Mouse (Mus musculus): ENCODE measurements at regions not wholly inside any gene's neighbourhood (a gene's known extent, or its start where the extent isn't known, plus 50 kb on each side); places are given as distances from the start of the nearest gene placed in this dataset.
"Not testable (repeated sequence)": the region's sequence is repeated elsewhere in the genome, so short reads cannot be mapped to it uniquely, and the experiment has no call there.

DNA sequence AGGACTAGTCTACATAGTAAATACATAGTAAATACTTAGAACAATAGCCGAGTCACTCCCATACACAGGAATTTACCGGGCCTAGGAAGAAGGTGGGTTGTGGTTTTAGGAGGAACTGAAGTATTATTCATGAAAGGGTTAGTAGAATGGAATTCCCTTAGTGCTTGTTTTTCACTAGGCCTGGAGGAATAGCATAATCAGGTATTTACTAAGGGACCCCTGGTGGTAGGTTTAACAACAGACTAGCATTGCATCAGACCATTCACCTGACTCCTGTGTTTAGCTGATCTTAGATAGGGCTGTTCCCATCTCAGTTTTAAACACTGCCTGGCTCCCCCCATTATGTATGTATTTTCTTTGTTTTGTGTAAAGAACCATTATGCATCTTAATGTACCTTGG is 339.0 kb downstream of the Dync2h1 start:
- not testable (repeated sequence) for DNase-seq (ENCODE audit: low spot score in 2 of 2)

DNA sequence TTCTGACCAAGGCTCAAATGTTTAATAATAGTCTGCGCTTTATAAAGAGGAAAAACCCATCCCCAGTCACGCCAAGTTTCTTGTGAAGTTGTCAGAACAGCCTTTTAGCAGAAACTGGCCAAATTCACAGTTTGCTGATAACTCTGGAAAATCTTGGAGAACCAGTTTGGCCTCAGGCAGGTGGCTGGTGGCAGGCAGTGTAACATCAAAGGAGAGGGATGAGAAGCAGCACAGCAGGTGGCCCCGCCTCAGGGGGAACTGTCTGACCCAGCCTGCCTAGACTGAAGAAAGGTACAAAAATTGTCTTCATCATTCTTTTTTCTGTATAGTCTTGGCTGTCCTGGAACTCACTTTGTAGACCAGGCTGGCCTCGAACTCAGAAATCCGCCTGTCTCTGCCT is 349.3 kb downstream of the Dync2h1 start:
- DNase-seq (ENCODE audit: low spot score in 2 of 2) = not testable (repeated sequence)

GRCm38 (mm10) chr9:6834470-6834869 is 349.8 kb downstream of the Dync2h1 start:
- DNase-seq (ENCODE audit: low spot score in 2 of 2) = no peak

- no peak for DNase-seq (ENCODE audit: low spot score in 2 of 2)
Measured at GRCm38 (mm10) chr9:6832862-6833261, 351.4 kb downstream of the Dync2h1 start.

DNA sequence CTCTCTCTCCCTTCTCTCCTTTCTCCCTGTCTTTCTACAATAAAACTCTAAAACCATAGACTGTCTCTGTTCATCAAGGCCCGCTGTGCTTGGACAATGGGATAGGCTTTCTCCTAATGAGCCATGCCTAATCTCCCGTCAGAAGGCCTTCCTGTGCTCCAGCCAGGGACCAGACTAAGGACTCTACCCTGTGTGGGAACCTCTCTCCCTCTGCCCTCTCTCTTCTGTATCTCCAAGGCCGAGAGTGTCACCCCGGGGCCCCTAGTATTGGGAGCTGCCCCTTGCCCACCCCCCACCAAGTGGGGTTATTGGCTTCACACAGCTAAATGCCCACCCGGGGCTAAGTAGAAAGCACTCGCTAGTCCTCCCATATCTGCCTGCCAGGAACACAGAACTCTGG is 352.6 kb downstream of the Dync2h1 start:
- DNase-seq (ENCODE audit: low spot score in 2 of 2) = not testable (repeated sequence)

- no peak for DNase-seq (ENCODE audit: low spot score in 2 of 2)
Measured at GRCm38 (mm10) chr9:6826581-6826980, 357.7 kb downstream of the Dync2h1 start.

DNA sequence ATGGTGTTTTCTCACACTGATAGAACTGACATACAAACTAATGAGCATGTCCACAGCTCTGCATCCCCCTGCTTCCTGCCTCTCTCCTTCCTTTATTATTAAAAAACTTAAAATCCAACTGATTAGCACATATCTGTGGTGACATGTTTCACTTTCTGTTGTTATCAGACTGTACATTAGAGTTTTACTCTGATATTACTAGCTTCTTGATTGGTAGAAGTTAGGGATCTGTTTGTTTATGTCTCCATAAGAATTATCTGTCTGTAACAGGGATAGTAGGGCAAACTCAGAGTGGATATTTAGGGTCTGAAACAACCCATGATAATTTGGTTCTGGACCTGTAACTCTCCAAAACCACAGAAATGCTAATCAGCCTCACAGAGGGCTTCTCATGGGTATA is 358.6 kb downstream of the Dync2h1 start:
- DNase-seq (ENCODE audit: low spot score in 2 of 2) = no peak

DNA sequence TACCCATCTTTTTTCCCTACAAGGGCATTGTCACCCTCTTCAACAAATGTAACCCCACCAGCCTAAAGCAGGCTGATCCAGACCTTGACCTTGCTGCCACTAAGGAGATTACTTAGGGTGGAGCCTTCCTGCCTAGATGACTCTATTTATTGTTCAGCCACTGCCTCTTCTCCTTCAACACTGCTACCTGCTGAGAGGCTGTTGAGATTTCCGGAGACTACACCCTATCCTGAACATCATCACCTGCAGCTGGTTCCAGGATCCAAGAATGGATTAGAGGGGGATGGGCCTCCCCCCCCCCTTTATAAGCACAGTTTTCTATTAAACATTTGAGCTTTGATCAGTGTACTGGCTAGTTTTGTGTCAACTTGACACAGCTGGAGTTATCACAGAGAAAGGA is 360.3 kb downstream of the Dync2h1 start:
- DNase-seq (ENCODE audit: low spot score in 2 of 2) = not testable (repeated sequence)

GRCm38 (mm10) chr9:6823536-6823935 is 360.7 kb downstream of the Dync2h1 start:
- DNase-seq (ENCODE audit: low spot score in 2 of 2) = no peak

DNA sequence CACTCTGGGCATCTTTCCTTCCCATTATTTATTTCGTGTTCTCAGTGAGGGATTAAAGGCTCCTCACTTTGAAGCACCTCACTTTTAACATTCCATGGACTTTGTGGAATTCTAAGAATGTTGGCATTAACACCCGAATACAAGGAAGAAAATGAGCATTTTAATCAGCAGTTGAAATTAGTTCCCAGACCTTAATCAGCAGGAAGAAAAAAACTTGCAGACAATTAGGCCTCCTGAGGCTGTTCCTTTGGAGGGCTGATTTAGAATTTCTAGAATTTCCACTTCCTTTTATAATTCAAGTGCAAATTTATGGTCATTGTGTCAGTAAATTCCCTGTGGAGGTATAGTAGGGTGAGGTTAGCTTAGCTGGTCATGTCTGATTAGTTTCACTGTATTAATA is 407.6 kb downstream of the Dync2h1 start:
- no peak for DNase-seq (ENCODE audit: low spot score in 2 of 2)

GRCm38 (mm10) chr9:6741478-6741877 is 442.8 kb downstream of the Dync2h1 start:
- no peak for DNase-seq (ENCODE audit: low spot score in 2 of 2)

DNA sequence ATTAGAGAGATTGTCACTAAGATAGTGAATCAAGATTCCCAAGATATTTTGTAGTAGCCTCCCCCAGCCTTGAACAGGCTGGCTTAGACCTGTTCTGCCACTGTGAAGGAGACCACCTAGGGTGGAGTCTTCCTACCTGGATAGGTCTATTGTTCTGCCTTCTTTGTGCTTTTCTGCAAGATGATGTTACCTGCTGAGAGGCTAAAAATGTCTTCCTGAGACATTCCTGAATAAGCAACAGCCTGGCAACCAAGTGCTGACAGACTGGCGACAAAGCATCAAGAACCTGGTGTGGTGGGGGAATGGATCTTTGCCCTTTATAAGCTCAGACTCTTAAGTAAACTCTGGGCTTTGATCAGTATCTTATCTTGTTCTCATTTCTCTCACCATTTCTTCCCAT is 447.8 kb downstream of the Dync2h1 start:
- DNase-seq (ENCODE audit: low spot score in 2 of 2) = no peak

- DNase-seq (ENCODE audit: low spot score in 2 of 2) = no peak
Measured at GRCm38 (mm10) chr9:6726411-6726810, 456.8 kb upstream of the Ddi1 start.

- no peak for DNase-seq (ENCODE audit: low spot score in 2 of 2)
Measured at GRCm38 (mm10) chr9:6677225-6677718, 407.6 kb upstream of the Ddi1 start.

GRCm38 (mm10) chr9:6668001-6668969 is 398.6 kb upstream of the Ddi1 start:
- peak; percentile 49 to 50 for DNase-seq (ENCODE audit: low spot score in 2 of 2)

DNA sequence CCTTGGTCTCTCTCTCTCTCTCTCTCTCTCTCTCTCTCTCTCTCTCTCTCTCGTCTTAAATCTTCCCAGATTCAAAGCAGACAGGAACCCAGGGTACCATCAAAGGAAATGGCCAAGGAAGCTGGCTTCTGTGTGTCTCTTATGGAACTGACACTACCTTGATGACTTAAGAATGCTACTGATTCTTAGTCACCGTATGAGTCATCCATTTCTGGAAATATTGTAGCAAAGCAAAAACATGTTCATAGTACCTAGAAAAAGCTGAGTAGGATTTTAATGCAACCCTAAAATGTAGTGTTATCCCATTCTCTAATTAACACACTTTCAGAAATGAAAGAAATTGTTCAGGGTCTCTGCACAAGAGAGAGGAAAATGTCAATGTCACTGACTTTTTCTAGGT is 396.0 kb upstream of the Ddi1 start:
- no peak for DNase-seq (ENCODE audit: low spot score in 2 of 2)

- no peak for DNase-seq (ENCODE audit: low spot score in 2 of 2)
Measured at GRCm38 (mm10) chr9:6652267-6652994, 382.8 kb upstream of the Ddi1 start.

- no peak for DNase-seq (ENCODE audit: low spot score in 2 of 2)
Measured at GRCm38 (mm10) chr9:6651572-6652236, 382.1 kb upstream of the Ddi1 start.

DNA sequence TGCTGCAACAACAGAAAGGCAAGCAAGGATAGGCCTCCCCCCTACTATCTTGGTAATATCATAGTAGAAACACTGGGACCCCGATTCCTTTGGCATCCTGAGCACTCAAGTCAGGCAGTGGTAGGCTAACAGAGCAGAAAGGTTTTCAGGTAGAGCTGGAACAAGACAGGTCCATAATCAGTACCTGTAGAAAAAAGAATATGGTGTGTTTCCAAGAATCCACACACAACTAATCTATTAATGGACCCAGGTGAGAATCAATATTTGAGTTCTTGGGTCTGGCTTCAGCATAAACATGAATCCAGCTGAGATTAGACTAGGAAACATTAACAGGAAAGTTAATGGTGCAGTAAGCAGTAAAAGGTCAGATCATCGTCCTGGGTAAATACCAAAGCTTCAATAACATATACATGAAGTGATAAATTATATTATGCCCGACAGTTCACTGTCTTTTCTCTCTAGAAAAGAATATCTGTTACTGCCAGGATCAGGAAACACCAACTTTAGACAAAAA is 376.2 kb upstream of the Ddi1 start:
- DNase-seq (ENCODE audit: low spot score in 2 of 2) = no peak

GRCm38 (mm10) chr9:6645321-6645720 is 375.7 kb upstream of the Ddi1 start:
- DNase-seq (ENCODE audit: low spot score in 2 of 2) = no peak

- no peak for DNase-seq (ENCODE audit: low spot score in 2 of 2)
Measured at GRCm38 (mm10) chr9:6617155-6617554, 347.5 kb upstream of the Ddi1 start.

GRCm38 (mm10) chr9:6609284-6609627 is 339.6 kb upstream of the Ddi1 start:
- DNase-seq (ENCODE audit: low spot score in 2 of 2) = no peak

Data from left cerebral cortex, adult 8-10 months (tissue).